Mouse (Mus musculus): ENCODE data around the gene Isg15. TPM values are rescaled to one million over a fixed set of nuclear protein-coding genes. Genes with fewer than 3 reads are reported as not detected.

The Isg15 gene
- polyA plus RNA-seq, 1 experiment: 71.0 TPM

DNA sequence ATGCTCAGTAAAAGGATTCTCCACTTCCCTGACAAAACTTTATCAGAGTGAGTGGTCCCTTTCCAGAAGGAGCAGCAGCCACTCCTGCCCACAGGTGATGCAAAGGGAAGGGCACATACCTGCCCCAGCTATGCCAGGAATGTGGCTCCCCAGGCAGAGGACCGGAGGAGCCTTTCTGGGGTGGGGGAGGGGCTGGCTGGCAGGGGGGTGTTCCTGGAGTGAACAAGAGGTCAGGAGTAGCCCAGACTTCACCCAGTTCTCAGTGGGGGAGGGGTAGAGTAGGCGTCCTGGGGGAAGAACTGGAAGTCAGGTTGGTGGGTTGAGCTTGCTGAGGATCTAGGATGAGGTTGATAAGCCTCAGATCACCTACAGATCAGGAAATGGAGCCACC is 7.4 kb downstream of the Isg15 start:
- no peak for TF ChIP-seq POLR2A (IDR thresholded peaks at IDR 0.05; ENCODE audit: low read depth, low read length)
- no peak for TF ChIP-seq CTCF (IDR thresholded peaks at IDR 0.05; ENCODE audit: borderline replicate concordance, insufficient read depth, low read length)
- Histone ChIP-seq H3K27ac (ENCODE audit: insufficient read depth, low read length) (no peak overlapping the region), H3K4me1 (ENCODE audit: control insufficient read depth, insufficient read depth, low read length) (peaks cover 4% of the 10 kb centered on the region; the same call in 1 of the 2 replicates), H3K4me3 (ENCODE audit: insufficient read depth, low read length) (no peak overlapping the region)

DNA sequence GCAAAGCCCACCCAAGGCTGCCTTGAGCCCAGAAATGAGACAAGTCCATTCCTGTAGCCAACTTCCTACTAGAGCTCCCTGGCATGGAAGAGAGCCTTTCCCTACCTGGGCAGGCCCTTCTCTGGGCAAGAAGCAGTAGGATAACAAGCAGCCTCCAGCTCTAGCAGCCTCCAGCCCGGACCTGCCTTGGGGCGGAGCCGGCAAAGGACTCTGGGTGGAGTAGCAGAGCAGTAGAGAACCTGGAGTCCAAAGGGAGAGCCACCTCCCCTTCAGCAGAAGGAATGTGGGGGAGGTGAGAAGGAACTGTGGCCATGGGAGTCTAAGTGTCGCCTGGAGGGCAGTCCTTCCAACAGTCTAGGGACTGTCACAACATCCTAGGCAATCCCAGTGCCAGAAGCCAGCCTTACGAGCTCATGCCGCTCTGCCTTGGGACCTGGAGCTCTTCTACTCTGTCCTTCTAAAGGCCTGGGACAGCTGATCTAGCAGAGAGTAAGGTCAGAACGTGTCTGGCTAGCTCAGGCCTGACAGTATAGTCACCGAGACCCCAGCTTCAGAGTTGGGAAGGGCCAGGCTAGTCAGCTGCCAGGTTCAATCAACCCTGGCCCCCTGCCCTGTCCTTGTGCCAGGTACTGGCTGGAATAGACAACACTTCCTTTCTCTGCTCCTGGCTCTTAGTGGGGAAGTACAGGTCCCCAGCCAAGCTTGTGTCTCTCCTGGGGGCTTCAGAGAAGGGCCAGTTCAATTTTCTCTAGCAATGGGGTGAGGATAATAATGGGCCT is 8.0 kb downstream of the Isg15 start:
- TF ChIP-seq CTCF (IDR thresholded peaks at IDR 0.05; ENCODE audit: borderline replicate concordance, insufficient read depth, low read length): no peak
- no peak for TF ChIP-seq POLR2A (IDR thresholded peaks at IDR 0.05; ENCODE audit: low read depth, low read length)
- H3K4me1 ChIP-seq (ENCODE audit: control insufficient read depth, insufficient read depth, low read length): peaks cover 4% of the 10 kb centered on the region; the same call in 1 of the 2 replicates
- H3K4me3 ChIP-seq (ENCODE audit: insufficient read depth, low read length): no peak overlapping the region
- no peak overlapping the region for H3K27ac ChIP-seq (ENCODE audit: insufficient read depth, low read length)

DNA sequence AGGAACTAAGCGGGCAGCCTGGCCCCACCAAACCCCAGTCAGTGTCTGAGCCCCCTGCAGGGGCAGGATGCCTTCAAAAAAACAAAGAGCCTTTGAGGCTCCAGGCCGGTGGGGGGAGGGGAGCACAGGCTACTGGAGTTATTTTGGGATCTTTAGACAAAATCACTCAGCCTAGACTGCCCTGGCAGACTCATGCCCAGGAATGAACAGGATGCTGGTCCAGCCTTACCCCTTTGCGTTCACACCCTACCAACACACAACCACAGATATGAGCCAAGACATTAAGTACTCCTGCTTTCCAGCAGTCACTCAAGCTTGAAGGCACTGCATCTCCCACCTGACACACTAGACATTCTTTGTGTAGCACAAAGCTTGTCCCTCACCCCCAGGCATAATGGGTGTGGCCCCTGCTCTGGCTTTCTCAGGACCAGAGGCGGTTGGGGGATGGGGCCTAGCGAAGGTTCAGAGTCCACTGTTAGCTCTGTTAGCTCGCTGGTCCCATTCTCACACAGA is 11.8 kb downstream of the Isg15 start:
- TF ChIP-seq CTCF (IDR thresholded peaks at IDR 0.05; ENCODE audit: borderline replicate concordance, insufficient read depth, low read length) (no peak), POLR2A (IDR thresholded peaks at IDR 0.05; ENCODE audit: low read depth, low read length) (no peak)
- Histone ChIP-seq H3K4me3 (ENCODE audit: insufficient read depth, low read length) (no peak overlapping the region), H3K4me1 (ENCODE audit: control insufficient read depth, insufficient read depth, low read length) (no peaks in the 10 kb centered on the region; the same call in 1 of the 2 replicates)

DNA sequence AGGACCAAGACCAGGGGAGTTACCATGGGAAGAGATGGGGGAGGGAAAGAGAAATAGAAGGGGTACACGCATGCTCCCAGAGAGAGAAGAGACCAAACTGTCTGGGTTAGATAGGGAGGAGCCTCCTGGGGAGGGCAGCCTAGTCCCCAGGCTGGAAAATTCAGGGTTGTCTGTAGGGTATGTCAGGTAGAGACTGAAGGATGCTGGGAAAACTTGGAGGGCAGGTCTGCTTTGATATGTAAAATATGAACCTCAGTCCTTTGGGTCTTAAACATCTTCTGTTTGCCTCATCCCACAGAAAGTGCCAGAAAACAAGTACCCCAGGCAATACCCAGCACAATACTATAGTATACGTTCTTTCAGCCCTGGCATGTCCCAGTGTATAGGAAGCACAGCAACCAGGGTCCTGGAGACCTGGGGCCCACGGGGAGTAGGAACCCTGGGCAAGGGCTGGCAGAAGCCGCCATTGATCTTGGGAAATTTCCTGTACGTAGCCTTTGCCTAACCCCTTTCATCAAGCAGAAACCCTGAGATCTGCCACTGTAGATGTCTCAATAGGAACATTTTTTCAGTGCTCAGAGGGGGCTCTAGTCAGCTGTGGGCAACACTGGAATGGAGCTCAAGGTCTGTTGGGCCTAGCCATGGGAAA is 12.3 kb downstream of the Isg15 start:
- TF ChIP-seq POLR2A (IDR thresholded peaks at IDR 0.05; ENCODE audit: low read depth, low read length): no peak
- TF ChIP-seq CTCF (IDR thresholded peaks at IDR 0.05; ENCODE audit: borderline replicate concordance, insufficient read depth, low read length): no peak
- Histone ChIP-seq H3K27ac (ENCODE audit: insufficient read depth, low read length) (no peak overlapping the region), H3K4me1 (ENCODE audit: control insufficient read depth, insufficient read depth, low read length) (no peaks in the 10 kb centered on the region; the same call in 1 of the 2 replicates), H3K4me3 (ENCODE audit: insufficient read depth, low read length) (no peak overlapping the region)

More for the DNA sequence above, 11.8 kb downstream of the Isg15 start:
- no peak overlapping the region for H3K27ac ChIP-seq (ENCODE audit: insufficient read depth, low read length)

DNA sequence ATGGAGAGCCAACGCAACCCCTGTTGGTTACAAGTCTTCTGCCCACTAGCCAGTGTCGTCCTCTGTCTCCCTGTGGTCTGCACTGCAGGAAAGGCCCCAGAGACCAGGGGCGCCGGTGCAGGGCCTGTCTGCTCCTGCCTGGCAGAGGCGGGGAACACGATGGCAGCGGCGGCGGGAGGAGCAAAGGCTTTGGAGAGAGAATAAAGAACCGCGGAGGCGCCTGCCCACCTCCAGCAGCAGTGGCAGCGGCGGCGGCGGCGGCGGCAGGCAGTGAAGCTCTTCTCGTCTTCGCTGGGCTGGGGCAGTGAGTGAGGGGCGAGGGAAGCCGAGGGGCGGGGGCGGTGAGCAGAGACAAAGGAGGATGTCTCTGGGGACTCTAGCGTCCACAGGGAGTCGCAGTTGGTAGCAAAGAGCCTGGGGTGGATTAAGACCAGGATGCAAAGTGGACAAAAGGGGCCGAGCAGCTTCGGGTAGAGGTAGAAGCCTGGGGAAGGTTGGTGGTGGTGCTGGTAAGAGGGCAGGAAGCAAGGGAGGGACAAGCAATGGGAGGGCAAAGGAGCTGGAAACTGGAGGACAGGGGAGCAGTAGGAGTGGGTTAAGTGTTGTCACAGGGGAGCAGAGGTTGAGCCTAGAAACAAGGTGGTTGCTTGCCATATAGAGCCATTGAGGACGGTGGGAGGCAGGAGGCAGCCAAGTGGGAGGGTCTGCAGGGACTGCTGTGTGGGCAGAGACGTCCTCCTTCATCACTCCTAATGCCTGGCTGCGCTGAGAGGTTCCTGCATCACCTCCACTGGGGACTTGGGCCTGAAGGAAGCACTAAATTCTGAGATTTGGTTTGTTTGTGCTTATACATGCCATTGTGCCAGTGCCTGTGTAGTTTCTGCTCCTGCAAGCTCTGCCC is 14.4 kb downstream of the Isg15 start:
- H3K27ac ChIP-seq (ENCODE audit: insufficient read depth, low read length): no peak overlapping the region
- H3K4me1 ChIP-seq (ENCODE audit: control insufficient read depth, insufficient read depth, low read length): no peaks in the 10 kb centered on the region; the same call in 1 of the 2 replicates
- TF ChIP-seq CTCF (IDR thresholded peaks at IDR 0.05; ENCODE audit: borderline replicate concordance, insufficient read depth, low read length): no peak
- no peak for TF ChIP-seq POLR2A (IDR thresholded peaks at IDR 0.05; ENCODE audit: low read depth, low read length)
- no peak overlapping the region for H3K4me3 ChIP-seq (ENCODE audit: insufficient read depth, low read length)

DNA sequence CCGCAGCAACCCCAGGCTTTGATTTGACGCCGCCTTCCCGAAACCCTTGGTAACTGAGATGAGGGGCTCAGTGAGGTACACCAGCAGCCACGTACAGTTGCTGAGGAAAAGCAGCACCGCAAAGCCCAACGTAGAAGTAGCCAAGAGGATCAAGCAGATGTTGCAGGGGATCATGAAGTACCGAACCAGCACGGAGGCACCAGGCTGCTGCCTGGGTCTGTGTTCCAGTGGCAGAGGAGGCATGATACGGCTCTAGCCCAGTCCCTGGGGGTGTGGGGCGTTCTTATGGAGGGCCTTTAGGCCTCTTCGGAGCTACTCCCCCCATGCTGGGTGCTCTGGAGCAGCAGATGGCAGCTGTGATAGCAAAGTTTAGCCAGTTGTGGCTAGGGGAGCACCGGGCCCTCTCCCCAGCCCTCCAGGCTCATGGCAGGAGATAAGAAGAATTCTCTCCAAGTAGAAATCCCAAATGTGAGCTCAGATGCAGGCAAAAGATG is 15.1 kb downstream of the Isg15 start:
- Histone ChIP-seq H3K4me3 (ENCODE audit: insufficient read depth, low read length) (no peak overlapping the region), H3K27ac (ENCODE audit: insufficient read depth, low read length) (no peak overlapping the region), H3K4me1 (ENCODE audit: control insufficient read depth, insufficient read depth, low read length) (no peaks in the 10 kb centered on the region; the same call in 1 of the 2 replicates)
- TF ChIP-seq POLR2A (IDR thresholded peaks at IDR 0.05; ENCODE audit: low read depth, low read length) (no peak), CTCF (IDR thresholded peaks at IDR 0.05; ENCODE audit: borderline replicate concordance, insufficient read depth, low read length) (no peak)

DNA sequence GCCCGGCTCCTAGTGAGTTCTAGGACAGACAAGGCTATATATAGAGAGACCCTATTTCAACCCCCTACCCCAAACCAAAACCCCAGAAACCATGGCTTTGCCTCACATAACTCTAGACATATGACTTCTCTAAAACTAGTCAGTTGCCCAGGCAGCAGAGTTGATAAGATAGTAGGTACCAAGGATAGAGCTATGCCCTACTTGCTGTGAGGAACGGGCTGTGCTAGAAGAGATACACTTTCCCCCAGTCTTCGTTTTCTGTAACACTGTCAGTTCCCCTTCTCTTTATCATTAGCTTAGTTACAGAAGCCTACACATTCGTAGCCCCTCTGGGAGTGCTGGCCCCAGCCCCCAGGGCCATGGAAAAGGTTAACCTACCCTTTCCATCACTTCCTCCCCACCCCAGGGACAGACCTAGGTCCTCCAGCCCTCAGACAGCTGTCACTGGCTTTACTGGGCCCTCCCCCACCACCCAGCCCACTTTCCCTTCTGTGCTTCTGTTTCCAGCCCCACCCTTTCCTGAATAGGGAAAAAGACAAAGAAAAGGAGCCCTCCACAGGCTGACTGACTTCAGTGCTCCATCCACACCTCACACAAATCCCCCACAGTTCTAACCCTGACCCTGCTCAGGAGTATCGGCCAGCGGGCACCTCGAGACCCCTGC is 16.2 kb downstream of the Isg15 start:
- TF ChIP-seq CTCF (IDR thresholded peaks at IDR 0.05; ENCODE audit: borderline replicate concordance, insufficient read depth, low read length) (no peak), POLR2A (IDR thresholded peaks at IDR 0.05; ENCODE audit: low read depth, low read length) (no peak)
- no peak overlapping the region for H3K4me3 ChIP-seq (ENCODE audit: insufficient read depth, low read length)
- no peak overlapping the region for H3K27ac ChIP-seq (ENCODE audit: insufficient read depth, low read length)
- no peaks in the 10 kb centered on the region; the same call in 1 of the 2 replicates for H3K4me1 ChIP-seq (ENCODE audit: control insufficient read depth, insufficient read depth, low read length)

DNA sequence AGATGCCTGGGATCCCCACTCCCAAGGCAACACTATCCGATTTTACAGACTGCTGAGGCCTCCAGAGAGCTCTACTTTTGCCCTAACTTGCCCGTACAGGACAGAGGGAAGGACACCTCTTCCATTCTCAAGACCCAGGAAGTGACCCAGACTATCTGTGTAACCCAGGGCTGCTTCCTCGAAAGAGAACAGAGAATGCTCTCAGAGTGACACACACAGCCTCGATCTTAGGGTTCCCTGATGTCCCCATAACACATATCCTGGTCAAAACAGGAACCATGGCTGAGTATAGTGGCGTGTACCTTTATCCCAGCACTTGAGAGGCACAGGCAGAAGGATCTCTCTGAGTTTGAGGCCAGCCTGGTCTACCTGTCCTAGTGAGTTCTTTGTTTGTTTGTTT is 16.9 kb downstream of the Isg15 start:
- H3K27ac ChIP-seq (ENCODE audit: insufficient read depth, low read length): no peak overlapping the region
- H3K4me3 ChIP-seq (ENCODE audit: insufficient read depth, low read length): no peak overlapping the region
- no peaks in the 10 kb centered on the region for H3K4me1 ChIP-seq (ENCODE audit: control insufficient read depth, insufficient read depth, low read length)
- TF ChIP-seq CTCF (IDR thresholded peaks at IDR 0.05; ENCODE audit: borderline replicate concordance, insufficient read depth, low read length) (no peak), POLR2A (IDR thresholded peaks at IDR 0.05; ENCODE audit: low read depth, low read length) (no peak)

DNA sequence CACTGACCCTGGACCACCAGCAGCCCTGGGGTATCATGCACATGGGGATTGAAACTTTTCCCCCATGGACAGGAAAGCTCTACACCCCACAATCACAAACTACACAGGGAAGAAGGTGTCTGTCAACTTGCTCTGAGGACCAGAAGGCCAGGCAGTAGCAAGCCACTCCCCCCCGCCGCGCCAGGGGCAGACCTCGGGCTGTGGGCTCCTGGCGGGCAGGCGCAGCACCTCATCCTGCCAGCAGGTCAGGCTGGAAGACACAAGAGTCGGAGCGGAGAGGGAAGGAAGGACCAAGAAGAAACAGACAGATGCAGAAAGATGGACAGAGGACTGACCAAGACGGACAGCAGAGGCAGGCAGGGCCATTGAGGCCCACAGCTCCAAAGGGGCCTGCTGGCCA is 23.0 kb downstream of the Isg15 start:
- TF ChIP-seq POLR2A (IDR thresholded peaks at IDR 0.05; ENCODE audit: low read depth, low read length) (no peak), CTCF (IDR thresholded peaks at IDR 0.05; ENCODE audit: borderline replicate concordance, insufficient read depth, low read length) (no peak)
- no peaks in the 10 kb centered on the region for H3K4me1 ChIP-seq (ENCODE audit: control insufficient read depth, insufficient read depth, low read length)
- no peak overlapping the region for H3K27ac ChIP-seq (ENCODE audit: insufficient read depth, low read length)
- no peak overlapping the region for H3K4me3 ChIP-seq (ENCODE audit: insufficient read depth, low read length)

Data from embryonic fibroblast, embryonic 13.5 days (primary cell).